Mouse (Mus musculus): ENCODE measurements around the gene Slc31a2.

DNA sequence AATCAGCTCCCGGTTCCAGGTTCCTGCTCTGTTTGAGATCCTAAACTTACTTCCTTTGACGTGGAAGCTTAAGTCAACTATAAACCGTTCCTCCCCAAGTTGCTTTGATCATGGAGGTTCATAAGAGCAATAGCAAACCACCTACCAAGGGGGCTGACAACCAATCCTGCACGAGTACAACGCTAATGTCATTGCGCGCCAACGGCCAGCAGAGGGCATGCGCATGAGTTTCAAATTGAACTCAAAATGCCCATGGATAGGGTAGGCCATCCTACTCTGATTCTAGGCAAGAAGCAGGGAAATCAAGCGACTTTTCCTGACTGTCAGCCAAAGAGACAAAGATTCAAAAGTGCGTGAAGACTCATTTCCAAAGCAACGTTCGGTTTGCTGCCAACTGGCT, 31.6 kb upstream of the Slc31a2 start, which contains the start of gene Zfp37:
- TF ChIP-seq POLR2A (IDR thresholded peaks at IDR 0.05; ENCODE audit: low read depth, low read length) (no peak), CTCF (IDR thresholded peaks at IDR 0.05; ENCODE audit: extremely low read depth, insufficient read depth, insufficient read length, insufficient replicate concordance) (no peak)

All from spleen, adult 2 months (tissue).